Mouse (Mus musculus) mammary gland, adult 2 months (tissue): ENCODE data around the gene Elfn1. TPM values are rescaled to one million over a fixed set of nuclear protein-coding genes. Genes with fewer than 3 reads are reported as not detected.

Experiments
- polyA plus RNA-seq: library from polyadenylated mRNA; depleted of rRNA; stranded (reverse); fragments of >200 nt; gene quantifications from 2 replicates; pipeline ENCODE4 v1.2.3, GENCODE M21; 2012; ENCODE audit warnings: low replicate concordance; rRNA removed

Gene Elfn1
- 0.26 and 0.60 TPM in 2 replicates for polyA plus RNA-seq

DNA sequence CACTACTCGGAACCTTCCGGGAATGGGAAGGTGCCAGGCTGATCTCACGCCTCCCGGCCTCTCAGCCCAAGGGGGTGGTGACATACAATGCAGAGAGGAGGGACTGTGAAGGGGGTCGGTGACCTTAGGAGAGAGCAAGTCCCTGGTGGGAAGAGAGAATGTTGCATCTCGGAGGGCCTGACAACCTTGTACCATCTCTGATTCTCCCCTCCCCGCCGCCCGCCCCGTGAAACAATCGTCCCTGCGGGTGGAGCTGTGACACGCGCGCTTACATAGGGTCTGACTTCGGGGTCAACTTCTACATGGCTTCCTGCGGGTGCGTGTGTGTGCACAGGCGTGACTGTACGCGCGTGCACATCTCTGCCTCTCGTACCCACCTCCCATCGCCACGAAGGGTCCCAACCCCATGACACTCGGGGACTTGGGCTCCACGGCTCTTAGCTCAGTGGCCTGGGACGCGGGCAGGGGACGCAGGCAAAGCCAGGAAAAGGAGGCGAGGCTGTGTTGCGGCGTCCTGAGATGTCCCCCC is at the start of gene Elfn1:
Gene Elfn1 (plus strand): TSS at position 230 of the 529 bp plus-strand sequence.

Other genes with a start within 250 kb of the Elfn1 start
- 3.4 and 4.3 TPM in 2 replicates for gene Micall2, start 171.6 kb upstream of the Elfn1 start, polyA plus RNA-seq
- gene Ints1, start 132.3 kb upstream of the Elfn1 start, polyA plus RNA-seq, result 54.7 and 86.7 TPM in 2 replicates
- 19.6 and 26.6 TPM in 2 replicates for gene Mafk, start 116.4 kb upstream of the Elfn1 start, polyA plus RNA-seq
- 22.5 and 29.0 TPM in 2 replicates for gene Tmem184a, start 88.0 kb upstream of the Elfn1 start, polyA plus RNA-seq
- not detected in 2 replicates for gene Gm26938, start 81.5 kb upstream of the Elfn1 start, polyA plus RNA-seq
- 20.9 and 22.4 TPM in 2 replicates for gene Psmg3, start 81.1 kb upstream of the Elfn1 start, polyA plus RNA-seq